24 mouse cellular contexts compared by ENCODE assay signal in the genomic region with DNA sequence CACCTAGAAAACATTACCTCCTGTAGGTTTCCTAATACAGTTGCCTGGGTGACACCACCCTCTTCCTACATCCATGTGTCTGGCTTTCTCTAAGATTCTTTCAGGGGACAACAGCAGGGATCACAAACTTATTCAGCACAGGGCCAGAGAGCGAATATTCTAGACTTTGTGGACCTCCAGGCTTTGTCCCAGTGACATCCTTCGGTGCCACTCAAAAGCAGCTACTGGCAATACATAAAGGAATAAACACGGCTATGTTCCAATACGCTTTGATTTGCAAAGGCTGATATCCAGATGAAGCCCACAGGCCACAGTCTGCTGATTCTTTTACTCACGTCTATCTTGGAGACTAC. TPM values are rescaled to one million over a fixed set of nuclear protein-coding genes. Genes with fewer than 3 reads are reported as not detected.
A peak's percentile ranks its signal among the peaks of the same experiment; 100 is the strongest.
DNase-seq lines count a peak whose midpoint lies in the region; ATAC-seq and TF ChIP-seq lines count a peak whose summit lies in the region.
"Had no signal": no experiment of that assay in that cellular context is flagged by ENCODE, and none has a peak within 500 bp of the region (broad histone marks: within the 10 kb centered on the region; RNA-seq: fewer than 3 reads in every experiment).

No protein-coding gene starts in this region.

- no peaks in the 10 kb centered on the region for H3K9me3 ChIP-seq in heart, embryonic 10.5 days
- H3K9me3 ChIP-seq in heart, postnatal 0 days (replicated peaks; ENCODE audit: control insufficient read depth, low read length): no peaks in the 10 kb centered on the region
- no peaks in the 10 kb centered on the region for H3K9me3 ChIP-seq in heart, embryonic 11.5 days (replicated peaks; ENCODE audit: control insufficient read depth, low read length)
- no peaks in the 10 kb centered on the region for H3K9me3 ChIP-seq in midbrain, embryonic 11.5 days (ENCODE audit: control insufficient read depth, low read length)
- H3K9me3 ChIP-seq in midbrain, embryonic 16.5 days (replicated peaks; ENCODE audit: control insufficient read depth, low read length, poor library complexity, severe bottlenecking): no peaks in the 10 kb centered on the region
- H3K9me3 ChIP-seq: embryonic facial prominence, embryonic 15.5 days; G1E; liver, embryonic 13.5 days had no signal

- no peak for DNase-seq in heart, embryonic 10.5 days (ENCODE audit: low spot score)
- no peak for DNase-seq in heart, adult 8-10 months (ENCODE audit: low spot score)
- no peak for DNase-seq in heart, postnatal 0 days (ENCODE audit: low spot score)
- peak; percentile 87 for DNase-seq in midbrain, embryonic 11.5 days (ENCODE audit: low spot score, missing footprints)
- DNase-seq: adrenal gland, postnatal 36 days; B cell, adult 2 months; cerebellum, adult 9-10 months; gastrocnemius, postnatal 10 days; kidney, postnatal 25 days; liver, embryonic 13.5 days; lung, adult 2 months had no signal

- WGBS in heart, embryonic 10.5 days: 77% methylated on average over 5 of the region's 5 CpGs
- WGBS in heart, postnatal 0 days: 74% methylated on average over 5 of the region's 5 CpGs
- 79% methylated on average over 5 of the region's 5 CpGs for WGBS in heart, embryonic 11.5 days (ENCODE audit: insufficient replicate concordance)
- 37% methylated on average over 5 of the region's 5 CpGs for WGBS in midbrain, embryonic 11.5 days
- 33% methylated on average over 5 of the region's 5 CpGs for WGBS in midbrain, embryonic 16.5 days
- 57% methylated on average over 5 of the region's 5 CpGs for WGBS in olfactory bulb, adult 2 months

- H3K27me3 ChIP-seq in heart, embryonic 10.5 days (ENCODE audit: insufficient read depth, poor library complexity, severe bottlenecking): no peaks in the 10 kb centered on the region
- no peaks in the 10 kb centered on the region for H3K27me3 ChIP-seq in heart, postnatal 0 days (ENCODE audit: control insufficient read depth, insufficient read depth, low read length)
- H3K27me3 ChIP-seq in heart, embryonic 11.5 days (ENCODE audit: control insufficient read depth, insufficient read depth, low read length): no peaks in the 10 kb centered on the region
- no peaks in the 10 kb centered on the region for H3K27me3 ChIP-seq in midbrain, embryonic 11.5 days (ENCODE audit: control insufficient read depth, insufficient read depth, low read length)
- no peaks in the 10 kb centered on the region for H3K27me3 ChIP-seq in midbrain, embryonic 16.5 days (ENCODE audit: control insufficient read depth, insufficient read depth, low read depth, low read length)
- H3K27me3 ChIP-seq: CH12.LX; embryonic facial prominence, embryonic 15.5 days; liver, embryonic 13.5 days; Patski had no signal

- H3K4me3 ChIP-seq in heart, embryonic 10.5 days: no peak overlapping the region
- H3K4me3 ChIP-seq in heart, postnatal 0 days (ENCODE audit: low read depth, low read length): no peak overlapping the region
- no peak overlapping the region for H3K4me3 ChIP-seq in heart, embryonic 11.5 days (ENCODE audit: low read depth, low read length)
- no peak overlapping the region for H3K4me3 ChIP-seq in midbrain, embryonic 11.5 days (ENCODE audit: low read depth, low read length)
- no peak overlapping the region for H3K4me3 ChIP-seq in midbrain, embryonic 16.5 days (ENCODE audit: low read depth, low read length)
- no peak overlapping the region for H3K4me3 ChIP-seq in olfactory bulb, adult 2 months (ENCODE audit: insufficient read depth, low read depth, low read length)
- H3K4me3 ChIP-seq: embryonic facial prominence, embryonic 15.5 days; liver, embryonic 13.5 days had no signal

- no peak overlapping the region for H3K9ac ChIP-seq in heart, postnatal 0 days (replicated peaks; ENCODE audit: low read depth, low read length)
- H3K9ac ChIP-seq in heart, embryonic 11.5 days (ENCODE audit: low read depth, low read length): no peak overlapping the region
- no peak overlapping the region for H3K9ac ChIP-seq in midbrain, embryonic 11.5 days (ENCODE audit: low read length)
- no peak overlapping the region for H3K9ac ChIP-seq in midbrain, embryonic 16.5 days (ENCODE audit: low read depth, low read length)
- H3K9ac ChIP-seq: embryonic facial prominence, embryonic 15.5 days; hindbrain, embryonic 14.5 days; liver, embryonic 13.5 days had no signal

- no peak for TF ChIP-seq POLR2A in olfactory bulb, adult 2 months (IDR thresholded peaks at IDR 0.05; ENCODE audit: insufficient read depth, low read depth, low read length)

- H3K27ac ChIP-seq in heart, embryonic 10.5 days: peak overlapping the region; percentile 33; the same call in 1 of the 2 replicates
- H3K27ac ChIP-seq in heart, postnatal 0 days (ENCODE audit: low read depth): 0 out of 2 replicates have a peak overlapping the region, but pooled peaks have one; percentile 11
- no peak overlapping the region for H3K27ac ChIP-seq in heart, embryonic 11.5 days (ENCODE audit: low read depth, low read length)
- H3K27ac ChIP-seq in midbrain, embryonic 11.5 days (ENCODE audit: low read depth, low read length): no peak overlapping the region
- no peak overlapping the region for H3K27ac ChIP-seq in midbrain, embryonic 16.5 days (ENCODE audit: low read length)
- H3K27ac ChIP-seq in olfactory bulb, adult 2 months (ENCODE audit: insufficient read depth, low read depth, low read length): peak overlapping the region; percentile 73
- H3K27ac ChIP-seq: embryonic facial prominence, embryonic 15.5 days; hindbrain, embryonic 14.5 days; liver, embryonic 13.5 days; stomach, postnatal 0 days had no signal

- no peak for TF ChIP-seq EP300 in heart, postnatal 0 days (IDR thresholded peaks at IDR 0.05; ENCODE audit: low read depth)

- no peaks in the 10 kb centered on the region for H3K36me3 ChIP-seq in heart, embryonic 10.5 days
- H3K36me3 ChIP-seq in heart, postnatal 0 days (replicated peaks; ENCODE audit: control insufficient read depth, insufficient read depth, low read length): no peaks in the 10 kb centered on the region
- no peaks in the 10 kb centered on the region for H3K36me3 ChIP-seq in heart, embryonic 11.5 days (ENCODE audit: control insufficient read depth, insufficient read depth, low read length)
- H3K36me3 ChIP-seq in midbrain, embryonic 11.5 days (ENCODE audit: control insufficient read depth, insufficient read depth, low read length): no peaks in the 10 kb centered on the region
- H3K36me3 ChIP-seq in midbrain, embryonic 16.5 days (ENCODE audit: control insufficient read depth, insufficient read depth, low read length): no peaks in the 10 kb centered on the region
- H3K36me3 ChIP-seq: embryonic facial prominence, embryonic 15.5 days; G1E; liver, embryonic 13.5 days had no signal

- H3K4me2 ChIP-seq in heart, postnatal 0 days (ENCODE audit: low read depth, low read length): no peak overlapping the region
- H3K4me2 ChIP-seq in heart, embryonic 11.5 days: no peak overlapping the region
- H3K4me2 ChIP-seq in midbrain, embryonic 11.5 days: no peak overlapping the region
- H3K4me2 ChIP-seq in midbrain, embryonic 16.5 days (ENCODE audit: low read length): no peak overlapping the region
- H3K4me2 ChIP-seq: embryonic facial prominence, embryonic 15.5 days; hindbrain, embryonic 14.5 days; liver, embryonic 13.5 days had no signal

- no peak for TF ChIP-seq CTCF in heart, postnatal 0 days (IDR thresholded peaks at IDR 0.05; ENCODE audit: low read depth)
- TF ChIP-seq CTCF in olfactory bulb, adult 2 months (IDR thresholded peaks at IDR 0.05; ENCODE audit: insufficient read depth, low read depth, low read length): no peak

- H3K4me1 ChIP-seq in heart, embryonic 10.5 days: peaks cover 18% of the 10 kb centered on the region
- H3K4me1 ChIP-seq in heart, postnatal 0 days (ENCODE audit: control insufficient read depth, insufficient read depth): peaks cover 17% of the 10 kb centered on the region; the same call in 1 of the 2 replicates
- H3K4me1 ChIP-seq in heart, embryonic 11.5 days (ENCODE audit: control insufficient read depth, insufficient read depth, low read length): peaks cover 7% of the 10 kb centered on the region; the same call in 1 of the 2 replicates
- H3K4me1 ChIP-seq in midbrain, embryonic 11.5 days (ENCODE audit: control insufficient read depth, insufficient read depth, low read length): peaks cover 2% of the 10 kb centered on the region
- H3K4me1 ChIP-seq in midbrain, embryonic 16.5 days (ENCODE audit: control insufficient read depth, insufficient read depth, low read length): peaks cover 9% of the 10 kb centered on the region
- peaks cover 16% of the 10 kb centered on the region for H3K4me1 ChIP-seq in olfactory bulb, adult 2 months (ENCODE audit: control insufficient read depth, insufficient read depth, low read length)
- H3K4me1 ChIP-seq: embryonic facial prominence, embryonic 15.5 days; liver, embryonic 13.5 days had no signal

- ATAC-seq in heart, postnatal 0 days (ENCODE audit: insufficient read depth, low read depth): no peak
- no peak for ATAC-seq in heart, embryonic 11.5 days (replicated peaks; ENCODE audit: insufficient number of reproducible peaks, low FRiP score, low TSS enrichment)
- ATAC-seq in midbrain, embryonic 11.5 days (ENCODE audit: low FRiP score): no peak
- ATAC-seq in midbrain, embryonic 16.5 days: no peak; the same call in 1 of the 2 replicates
- ATAC-seq: intestine, embryonic 16.5 days; Patski had no signal

RNA-seq across cellular contexts. Expression of a gene that starts 57.2 kb away (rescaled TPM):
- polyA plus RNA-seq in heart, embryonic 10.5 days (2016; fragmentation: Nextera tagmentation; extraction: Ambion mirVana): 0.68 and 0.85 TPM in 2 replicates
- total RNA-seq in heart, adult 8-10 months (2022): 1 to 10 TPM in 1 of 4 experiments, under 1 TPM in 3; 0.11 to 1.3 (median 0.27) TPM
- total RNA-seq in heart, postnatal 0 days (2014; rRNA removed; ENCODE audit: low replicate concordance): 0.11 and 0.66 TPM in 2 replicates
- 0.33 TPM in 2 replicates for polyA plus RNA-seq in heart, postnatal 0 days (2015; fragmentation: Nextera tagmentation; extraction: Ambion mirVana)
- polyA plus RNA-seq in heart, embryonic 11.5 days (2014; fragmentation: Nextera tagmentation; extraction: Ambion mirVana): 1.0 and 1.1 TPM in 2 replicates
- 2.1 TPM in 2 replicates for polyA plus RNA-seq in midbrain, embryonic 11.5 days (2014; fragmentation: Nextera tagmentation; extraction: Ambion mirVana)
- 7.4 and 7.6 TPM in 2 replicates for polyA plus RNA-seq in midbrain, embryonic 16.5 days (2015; fragmentation: Nextera tagmentation; extraction: Ambion mirVana)
- not detected in 2 replicates for polyA plus RNA-seq in olfactory bulb, adult 2 months (2012; ENCODE audit: insufficient read depth, insufficient read length, low replicate concordance, missing spikeins)
- total RNA-seq: granulocyte monocyte progenitor cell, adult 5-6 weeks; monocyte, adult 5-6 weeks; neutrophil, adult 5-6 weeks had no signal
- polyA plus RNA-seq: G1E had no signal

Comparison
In these comparisons a context has a peak if more than half of its experiments do, and no peak if none do; other contexts are left out.
1. H3K27ac ChIP-seq: peak in heart, embryonic 10.5 days (single experiment), heart, postnatal 0 days (single experiment) and olfactory bulb, adult 2 months (single experiment); none in heart, embryonic 11.5 days (single experiment), midbrain, embryonic 11.5 days (single experiment) and midbrain, embryonic 16.5 days (single experiment).